Mouse (Mus musculus) MN1 (cell line): ENCODE results near the gene Akap6.

Experiments used
- DNase-seq: peaks from one replicate; pipeline ENCODE4 v3.0.0-alpha.2; 2016; ENCODE audit warnings: low spot score

Gene Akap6

GRCm38 (mm10) chr12:53033404-53033913 is 334.3 kb downstream of the Akap6 start:
- no peak for DNase-seq

GRCm38 (mm10) chr12:53040634-53041033 is 341.5 kb downstream of the Akap6 start:
- no peak for DNase-seq

GRCm38 (mm10) chr12:53042739-53043138 is 343.6 kb downstream of the Akap6 start:
- peak; percentile 49 for DNase-seq

- no peak for DNase-seq
Measured at GRCm38 (mm10) chr12:53057606-53058005, 358.4 kb downstream of the Akap6 start.

GRCm38 (mm10) chr12:53060903-53061302 is 361.7 kb downstream of the Akap6 start:
- no peak for DNase-seq

GRCm38 (mm10) chr12:53061466-53062124 is 362.4 kb downstream of the Akap6 start:
- no peak for DNase-seq

- no peak for DNase-seq
Measured at GRCm38 (mm10) chr12:53063003-53063402, 363.8 kb downstream of the Akap6 start.

GRCm38 (mm10) chr12:53064241-53064760 is 365.1 kb downstream of the Akap6 start:
- no peak for DNase-seq

- no peak for DNase-seq
Measured at GRCm38 (mm10) chr12:53065031-53065785, 366.0 kb downstream of the Akap6 start.

- no peak for DNase-seq
Measured at GRCm38 (mm10) chr12:53066321-53066720, 367.1 kb downstream of the Akap6 start.

GRCm38 (mm10) chr12:53070907-53071306 is 371.7 kb downstream of the Akap6 start:
- DNase-seq: no peak

GRCm38 (mm10) chr12:53076595-53077400 is 377.6 kb downstream of the Akap6 start:
- DNase-seq: no peak

GRCm38 (mm10) chr12:53085789-53086188 is 386.6 kb downstream of the Akap6 start:
- no peak for DNase-seq

- no peak for DNase-seq
Measured at GRCm38 (mm10) chr12:53112276-53112675, 413.1 kb downstream of the Akap6 start.

- DNase-seq: peak; percentile 29
Measured at GRCm38 (mm10) chr12:53119352-53119751, 420.2 kb downstream of the Akap6 start.

GRCm38 (mm10) chr12:53124131-53124530 is 424.9 kb downstream of the Akap6 start:
- peak; percentile 30 for DNase-seq

- DNase-seq: no peak
Measured at GRCm38 (mm10) chr12:53124696-53125095, 425.5 kb downstream of the Akap6 start.

- no peak for DNase-seq
Measured at GRCm38 (mm10) chr12:53125286-53125685, 426.1 kb downstream of the Akap6 start.

- DNase-seq: no peak
Measured at GRCm38 (mm10) chr12:53134196-53134595, 435.0 kb downstream of the Akap6 start.

- DNase-seq: no peak
Measured at GRCm38 (mm10) chr12:53137331-53137730, 438.1 kb downstream of the Akap6 start.

- DNase-seq: no peak
Measured at GRCm38 (mm10) chr12:53144122-53144695, 445.0 kb downstream of the Akap6 start.

GRCm38 (mm10) chr12:53144760-53145159 is 445.6 kb downstream of the Akap6 start:
- no peak for DNase-seq
